Comparison of ENCODE assay signal across 9 mouse cellular contexts in genomic region chr19:10413701-10414242, GRCm38 (mm10). TPM values are rescaled to one million over a fixed set of nuclear protein-coding genes. Genes with fewer than 3 reads are reported as not detected.
DNase-seq lines count a peak whose midpoint lies in the region; ATAC-seq and TF ChIP-seq lines count a peak whose summit lies in the region.
"Had no signal": no experiment of that assay in that cellular context is flagged by ENCODE, and none has a peak within 500 bp of the region (broad histone marks: within the 10 kb centered on the region; RNA-seq: fewer than 3 reads in every experiment).

No protein-coding gene starts in this region.

- H3K4me1 ChIP-seq in ES-E14 (ENCODE audit: control insufficient read depth in 2 of 2, insufficient read depth in 2 of 2, low read length in 2 of 2, poor library complexity in 1 of 2), result peaks cover 0 to 13% of the 10 kb centered on the region in 2 experiments; a peak in 1 of 4 replicates
- H3K4me1 ChIP-seq in hindbrain, embryonic 12.5 days, result peaks cover 18% of the 10 kb centered on the region
- peaks cover 19% of the 10 kb centered on the region for H3K4me1 ChIP-seq in limb, embryonic 15.5 days

- H3K4me2 ChIP-seq in hindbrain, embryonic 12.5 days (replicated peaks), result peak overlapping the region; percentile 54
- H3K4me2 ChIP-seq in limb, embryonic 15.5 days, result peak overlapping the region; percentile 46

- H3K36me3 ChIP-seq in ES-E14 (ENCODE audit: control insufficient read depth, insufficient read depth, low read length, poor library complexity, severe bottlenecking), result no peaks in the 10 kb centered on the region; the same call in 1 of the 2 replicates
- H3K36me3 ChIP-seq in hindbrain, embryonic 12.5 days, result no peaks in the 10 kb centered on the region
- no peaks in the 10 kb centered on the region for H3K36me3 ChIP-seq in limb, embryonic 15.5 days

- 0 out of 2 replicates have a peak, but pooled peaks cover 5% of the 10 kb centered on the region for H3K27me3 ChIP-seq in hindbrain, embryonic 12.5 days
- 0 out of 2 replicates have a peak, but pooled peaks cover 3% of the 10 kb centered on the region for H3K27me3 ChIP-seq in limb, embryonic 15.5 days

- H3K9ac ChIP-seq in ES-E14 (ENCODE audit: insufficient read depth, low read depth, low read length, poor library complexity, severe bottlenecking), result no peak overlapping the region
- H3K9ac ChIP-seq in hindbrain, embryonic 12.5 days, result peak overlapping the region; percentile 51
- no peak overlapping the region for H3K9ac ChIP-seq in limb, embryonic 15.5 days
- H3K9ac ChIP-seq: liver, embryonic 14.5 days had no signal

- intact Hi-C loops in heart, postnatal 36 days (cut with DNase I), result no loop called here

- H3K27ac ChIP-seq in ES-E14 (ENCODE audit: insufficient read depth, low read depth, low read length, poor library complexity, severe bottlenecking), result no peak overlapping the region
- H3K27ac ChIP-seq in hindbrain, embryonic 12.5 days, result peak overlapping the region; percentile 62
- no peak overlapping the region for H3K27ac ChIP-seq in limb, embryonic 15.5 days
- H3K27ac ChIP-seq: liver, embryonic 14.5 days had no signal

- peak; percentile 88 for ATAC-seq in hindbrain, embryonic 12.5 days (ENCODE audit: low FRiP score)
- 0 out of 2 replicates have a peak, but pooled peaks have one; percentile 42 for ATAC-seq in limb, embryonic 15.5 days (ENCODE audit: insufficient number of reproducible peaks, low FRiP score, low TSS enrichment, low read depth)

- H3K9me3 ChIP-seq in ES-E14 (ENCODE audit: control insufficient read depth, insufficient read depth, low read depth, low read length), result no peaks in the 10 kb centered on the region
- no peaks in the 10 kb centered on the region for H3K9me3 ChIP-seq in hindbrain, embryonic 12.5 days (replicated peaks)
- H3K9me3 ChIP-seq in limb, embryonic 15.5 days, result no peaks in the 10 kb centered on the region

- in situ Hi-C loops in ES-E14 (cut with MboI; ENCODE audit: low sequenced_read_pairs in 2 of 2, unreplicated experiment in 2 of 2), result no loop called here

- DNase-seq in ES-E14 (ENCODE audit: low read depth, low spot score) (peak; percentile 78), ZHBTc4 (ENCODE audit: low read depth, low spot score) (peak; percentile 95)
- no peak for DNase-seq in layer of hippocampus, adult 18-20 months (ENCODE audit: low spot score in 2 of 2)
- DNase-seq in left cerebral cortex, adult 8-10 months (ENCODE audit: low spot score in 2 of 2), result no peak
- DNase-seq in ovary, postnatal 10 days (ENCODE audit: low spot score), result no peak
- no peak for DNase-seq in heart, postnatal 36 days

- peak overlapping the region in 1 of 2 experiments; percentile 52; a peak in 3 of 4 replicates for H3K4me3 ChIP-seq in ES-E14 (ENCODE audit: insufficient read depth in 1 of 2, low read depth in 1 of 2, low read length in 2 of 2, poor library complexity in 1 of 2, severe bottlenecking in 1 of 2)
- H3K4me3 ChIP-seq in hindbrain, embryonic 12.5 days, result peak overlapping the region; percentile 29
- peak overlapping the region; percentile 23 for H3K4me3 ChIP-seq in limb, embryonic 15.5 days

- WGBS in hindbrain, embryonic 12.5 days, result under 1% methylated on average over 17 of the region's 19 CpGs
- under 1% methylated on average over 17 of the region's 19 CpGs for WGBS in limb, embryonic 15.5 days

TF ChIP-seq in ES-E14, 5 proteins besides CTCF, POLR2A, EP300 and RAD21:
- TF ChIP-seq ZC3H11A (IDR thresholded peaks at IDR 0.05; ENCODE audit: borderline replicate concordance, low read depth, low read length) (no peak), MAFK (IDR thresholded peaks at IDR 0.05; ENCODE audit: insufficient read depth, low read depth, low read length) (no peak), ZNF384 (IDR thresholded peaks at IDR 0.05; ENCODE audit: low read depth, low read length) (no peak), HCFC1 (IDR thresholded peaks at IDR 0.05; ENCODE audit: borderline replicate concordance, insufficient read depth, low read length) (no peak), CHD2 (IDR thresholded peaks at IDR 0.05; ENCODE audit: low read depth, low read length) (no peak)
TF ChIP-seq in ES-E14: peak in this region for 0.

RNA-seq across cellular contexts. Expression of gene Syt7, which starts 24.9 kb away (rescaled TPM):
- total RNA-seq in ES-E14 (2012; rRNA removed), result 2.6 and 3.5 TPM in 2 replicates
- 6.2 and 7.6 TPM in 2 replicates for polyA plus RNA-seq in hindbrain, embryonic 12.5 days (2016; fragmentation: Nextera tagmentation; extraction: Ambion mirVana)
- 1.3 and 1.4 TPM in 2 replicates for polyA plus RNA-seq in limb, embryonic 15.5 days (2015; fragmentation: Nextera tagmentation; extraction: Ambion mirVana)
- total RNA-seq in layer of hippocampus, adult 18-20 months (2021), result 100 to 1,000 TPM; 280 to 316 TPM
- 100 to 1,000 TPM; 268 to 306 (median 296) TPM for total RNA-seq in left cerebral cortex, adult 8-10 months (2022)
- total RNA-seq in heart, postnatal 36 days (2021), result 10 to 100 TPM; 39.4 to 41.6 TPM

RNA-seq across cellular contexts. Expression of gene Lrrc10b, which starts 43.5 kb away (rescaled TPM):
- 0.27 and 0.37 TPM in 2 replicates for total RNA-seq in ES-E14 (2012; rRNA removed)
- polyA plus RNA-seq in hindbrain, embryonic 12.5 days (2016; fragmentation: Nextera tagmentation; extraction: Ambion mirVana), result 1.4 and 1.7 TPM in 2 replicates
- polyA plus RNA-seq in limb, embryonic 15.5 days (2015; fragmentation: Nextera tagmentation; extraction: Ambion mirVana), result 0.46 and 0.68 TPM in 2 replicates
- 10 to 100 TPM; 70.5 to 77.9 TPM for total RNA-seq in layer of hippocampus, adult 18-20 months (2021)
- total RNA-seq in left cerebral cortex, adult 8-10 months (2022), result 10 to 100 TPM; 49.9 to 67.8 (median 54.8) TPM
- total RNA-seq in heart, postnatal 36 days (2021), result 1 to 10 TPM; 1.0 to 1.1 TPM

Comparison
In these comparisons a context has a peak if more than half of its experiments do, and no peak if none do; other contexts are left out.
1. DNase-seq: peak in ES-E14 (single experiment) and ZHBTc4 (single experiment); none in layer of hippocampus, adult 18-20 months (0 of 2), left cerebral cortex, adult 8-10 months (0 of 2), ovary, postnatal 10 days (single experiment) and heart, postnatal 36 days (0 of 2).
2. RNA of gene Lrrc10b, which starts 43.5 kb away (total RNA-seq): 70.5 to 77.9 TPM in layer of hippocampus, adult 18-20 months and 49.9 to 67.8 TPM in left cerebral cortex, adult 8-10 months; 1.0 to 1.1 TPM in heart, postnatal 36 days and 0.27 to 0.37 TPM in ES-E14; every median in the first group is over 10 times any median in the second.